Mouse (Mus musculus) E14TG2a.4 (cell line): ENCODE data around the gene Epb41.

Experiments used
- CTCF ChIP-seq: conservative IDR thresholded peaks from 2 replicates; pipeline ENCODE4 v1.5.1; 2014; ENCODE audit warnings: low read length
- NANOG ChIP-seq: IDR thresholded peaks from 2 replicates; pipeline ENCODE4 v1.6.1; 2014; ENCODE audit warnings: borderline replicate concordance, low read length, mixed read lengths

DNA sequence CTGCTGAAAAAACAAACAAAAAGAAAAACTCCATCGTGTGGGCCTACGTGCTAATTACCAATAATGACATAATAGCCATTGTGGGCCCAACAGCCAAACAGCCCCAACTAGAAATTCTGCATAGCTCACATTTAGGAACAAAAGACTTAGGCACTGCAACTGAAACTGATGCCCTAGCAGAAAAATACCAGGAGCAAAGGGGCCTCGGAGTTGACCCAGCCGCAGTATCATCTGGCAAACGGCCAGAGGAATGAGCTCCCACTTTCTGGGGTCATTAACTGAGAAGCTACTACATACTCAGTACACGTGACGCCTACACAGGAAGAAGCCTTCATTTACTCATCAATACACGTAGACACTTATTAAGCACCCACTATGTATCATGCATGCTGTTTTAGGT is 12.8 kb downstream of the Epb41 start:
- TF ChIP-seq CTCF (no peak), NANOG (no peak)
